Mouse (Mus musculus) mouse embryonic stem cell (cell line): ENCODE results near the gene Rnf133.

Experiments
- in situ Hi-C, 2 experiments: fragments of 300-500 bp; cut with MboI; formaldehyde crosslinking; loops; 1 replicate in 1 of 2; 3 replicates in 1 of 2; pipeline ENCODE4 v1.14.3; 2019 to 2020; ENCODE audit warnings: low sequenced_read_pairs in 2 of 2, low pct_unique_long_range_greater_than_20kb in 1 of 2, mixed read lengths in 1 of 2; ENCODE audit not compliant: unreplicated experiment in 1 of 2

Rnf133 gene

DNA sequence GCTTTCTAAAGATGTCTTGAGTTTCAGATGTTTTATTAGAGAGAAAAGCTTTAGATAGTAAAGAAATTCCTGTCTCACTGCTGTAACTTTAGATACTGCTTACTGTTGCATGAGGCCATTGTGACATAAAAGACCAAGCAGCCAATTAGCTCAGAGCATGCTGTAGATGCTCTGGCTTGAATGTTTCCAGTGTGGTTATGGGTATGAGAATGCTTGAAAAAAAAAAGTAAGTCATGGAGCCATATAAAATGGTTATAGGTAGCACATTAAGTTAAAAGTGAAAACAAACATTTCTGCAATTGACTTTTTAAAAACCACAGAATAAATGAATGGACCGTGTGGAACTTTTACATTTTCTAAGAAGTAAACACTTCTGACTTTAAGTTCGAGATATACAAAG is at the start of gene Rnf133:
TSS of gene Rnf133 (minus strand) at position 101 of the 400 bp plus-strand sequence.
- in situ Hi-C loops = no loop called here

DNA sequence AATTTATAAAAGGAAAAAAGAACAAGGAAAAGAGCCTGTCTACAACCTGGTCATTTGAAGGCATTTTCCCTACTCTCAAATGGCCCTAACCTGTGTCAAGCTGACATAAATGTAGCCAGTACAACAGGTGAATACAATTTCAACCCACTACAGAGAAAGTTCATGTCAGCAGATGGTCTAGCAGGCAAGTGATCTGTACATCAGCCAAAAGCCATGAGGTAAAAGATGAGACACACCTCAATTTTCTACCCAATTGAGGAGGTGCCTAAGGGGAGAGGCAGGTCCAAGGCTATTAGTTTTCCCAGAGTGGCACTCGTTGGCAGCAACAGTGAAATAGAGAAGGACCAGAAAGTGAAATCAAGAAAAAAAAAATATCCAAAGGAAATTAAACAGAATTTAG is 28.1 kb upstream of the Rnf133 start:
- in situ Hi-C loops = no loop called here

DNA sequence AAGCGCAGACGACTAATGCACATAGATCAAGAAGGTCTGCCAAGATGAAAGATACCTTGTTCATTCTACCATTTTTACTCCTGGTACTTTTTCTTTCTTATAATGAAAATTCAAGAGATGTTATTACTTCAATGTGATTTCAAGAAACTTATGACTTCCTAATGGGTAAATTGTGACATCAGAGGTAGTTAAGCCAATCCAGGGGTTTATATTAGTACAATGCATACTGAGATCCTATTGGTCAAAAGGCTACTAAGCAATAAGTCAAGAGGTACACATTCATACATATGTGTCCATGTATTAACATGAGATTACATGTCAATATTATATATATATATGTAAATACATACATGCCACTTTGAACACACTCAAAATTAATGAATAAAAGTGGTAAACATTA is 4.9 kb upstream of the Rnf133 start, which contains the start of gene Rnf148:
TSS of gene Rnf148 (minus strand) at position 101 of the 400 bp plus-strand sequence.
- in situ Hi-C loops = no loop called here

DNA sequence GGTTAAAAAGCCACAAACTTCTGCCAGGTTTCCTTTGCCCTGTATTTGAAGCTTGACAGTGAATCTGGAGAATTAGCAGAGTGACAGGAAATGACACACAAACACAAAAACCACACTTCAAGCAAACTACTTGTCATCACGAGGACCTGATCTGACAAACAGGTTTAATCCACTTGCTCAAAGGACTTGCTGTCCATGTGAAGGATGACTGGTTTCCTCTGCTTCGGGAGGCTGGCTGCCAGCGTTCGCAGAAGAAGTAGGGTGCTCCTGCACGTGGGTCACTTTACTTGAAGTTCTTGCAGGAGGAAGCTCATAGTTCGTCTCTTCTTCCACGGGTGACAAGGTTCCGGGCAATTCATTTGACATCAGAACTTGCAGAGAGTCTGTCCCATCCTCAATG is 1.4 kb downstream of the Rnf133 start:
- in situ Hi-C loops = no loop called here

DNA sequence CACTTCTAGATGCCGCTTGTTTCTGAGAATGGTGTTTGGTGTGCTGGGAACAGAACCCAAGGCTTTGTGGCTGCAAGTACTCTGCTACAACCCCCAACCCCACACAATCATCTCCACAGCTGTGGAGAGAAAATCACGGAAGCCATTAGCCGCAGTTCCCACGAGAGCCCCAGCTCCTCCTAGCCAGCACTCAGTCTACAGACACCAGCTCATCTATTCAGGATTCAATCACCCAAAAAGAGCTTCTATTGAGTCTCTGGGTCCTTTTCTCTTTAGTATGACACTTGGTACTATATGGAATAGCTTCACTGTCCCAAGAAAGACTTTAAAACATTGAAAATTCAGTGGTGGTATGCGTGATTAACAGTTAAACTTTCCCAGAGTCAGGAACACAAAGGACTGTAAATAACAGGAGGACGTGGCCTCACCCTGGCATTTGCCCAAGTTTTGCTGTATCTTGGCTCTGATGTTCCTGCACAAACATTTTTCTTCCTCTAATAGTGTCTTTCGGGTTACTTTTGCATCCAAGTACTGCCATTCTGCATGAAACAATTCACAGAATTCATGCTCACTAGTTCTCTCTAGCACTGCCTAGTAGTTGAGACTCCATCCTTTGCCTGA is 2.4 kb downstream of the Rnf133 start:
- in situ Hi-C loops = no loop called here

DNA sequence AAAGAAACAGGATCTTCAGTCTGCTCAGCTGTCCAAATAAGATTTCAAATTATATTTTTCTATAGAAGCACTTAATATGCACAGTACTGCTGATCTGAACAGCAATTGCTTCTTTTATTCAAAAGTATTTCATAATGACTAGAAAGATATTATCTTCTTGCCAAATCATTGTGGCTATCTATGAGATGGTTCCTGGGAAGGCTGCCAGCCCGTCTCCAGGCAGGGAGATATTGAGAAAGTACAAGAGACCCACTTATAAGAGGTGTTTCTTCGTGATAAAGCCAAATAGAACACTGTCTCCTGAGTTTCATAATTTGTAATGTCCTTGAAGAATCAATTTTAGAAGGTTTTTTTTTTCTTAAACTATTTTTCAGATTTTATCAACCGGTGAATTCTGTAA is 13.0 kb downstream of the Rnf133 start:
- in situ Hi-C loops = no loop called here

DNA sequence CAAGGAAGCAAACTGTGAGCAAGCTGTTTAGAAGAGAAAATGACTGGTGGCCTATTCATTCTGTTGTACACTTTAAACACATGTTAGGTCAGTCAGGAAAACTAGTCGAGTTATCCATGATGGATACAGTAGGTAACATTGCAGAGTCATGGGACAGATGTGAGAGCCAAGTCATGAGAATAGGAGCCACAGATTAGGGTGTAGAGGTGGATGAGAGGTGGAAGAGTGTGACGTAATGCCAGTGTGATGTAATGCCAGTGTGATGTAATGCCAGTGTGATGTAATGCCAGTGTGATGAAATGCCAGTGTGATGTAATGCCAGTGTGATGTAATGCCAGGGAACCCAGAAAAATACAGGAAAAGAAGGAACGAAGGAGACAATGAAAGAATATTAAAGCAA is 14.9 kb downstream of the Rnf133 start:
- in situ Hi-C loops = no loop called here

DNA sequence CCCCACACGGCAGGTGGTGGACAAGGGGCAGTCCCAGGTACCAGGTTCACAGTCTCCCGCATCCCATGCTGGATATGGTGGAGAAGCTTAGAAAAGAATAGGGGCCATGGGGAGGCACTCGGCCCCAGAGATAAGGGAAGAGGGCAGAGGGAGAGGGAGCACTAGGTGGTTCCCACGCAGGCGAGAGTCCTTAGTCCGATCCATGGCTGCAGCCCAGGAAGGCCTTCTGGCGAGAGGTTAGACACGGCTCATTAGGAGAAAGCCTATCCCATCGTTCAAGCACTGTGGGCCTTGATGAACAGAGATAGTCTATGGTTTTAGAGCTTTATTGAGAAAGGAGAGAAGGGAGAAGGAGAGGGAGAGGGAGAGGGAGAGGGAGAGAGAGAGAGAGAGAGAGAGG is 16.1 kb downstream of the Rnf133 start:
- in situ Hi-C loops = no loop called here

DNA sequence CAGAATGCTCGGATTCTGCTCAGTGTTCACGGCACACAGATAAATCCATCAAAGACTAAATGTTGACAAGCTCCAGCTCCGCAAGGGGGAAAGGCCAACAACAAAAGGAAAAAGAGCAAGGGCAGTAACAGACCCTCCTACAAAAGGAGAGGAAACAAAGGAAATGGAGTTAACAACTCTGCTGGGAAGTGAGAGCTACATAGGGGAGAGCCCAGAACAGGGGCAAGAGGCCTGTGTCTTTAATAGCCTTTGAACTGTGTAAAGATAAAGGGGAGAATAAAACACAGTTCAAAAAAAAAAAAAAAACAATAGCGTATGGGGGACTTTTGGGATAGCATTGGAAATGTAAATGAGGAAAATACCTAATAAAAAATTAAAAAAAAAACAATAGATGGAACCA is 19.6 kb downstream of the Rnf133 start:
- in situ Hi-C loops = no loop called here
